Mouse (Mus musculus) midbrain, embryonic 14.5 days (tissue): ENCODE results near the gene Bend3. TPM values are rescaled to one million over a fixed set of nuclear protein-coding genes. Genes with fewer than 3 reads are reported as not detected.
A peak's percentile ranks its signal among the peaks of the same experiment; 100 is the strongest.

ENCODE experiments used
- ATAC-seq: fragments of 200-750 bp; cut with Nextera tagmentation; 2 replicates; pipeline ENCODE4 v1.8.0; 2017; ENCODE audit warnings: moderate number of reproducible peaks, moderate library complexity; ENCODE audit not compliant: low FRiP score, low TSS enrichment
- DNase-seq: peaks from one replicate; pipeline ENCODE4 v3.0.0-alpha.2; 2015
- H3K27ac ChIP-seq: fragments of 300-500 bp; sonication (generic); replicated peaks from 2 replicates; pipeline ENCODE4 v1.5.1; 2014; ENCODE audit warnings: mild to moderate bottlenecking, low read depth, low read length, moderate library complexity
- H3K27me3 ChIP-seq: fragments of 300-500 bp; sonication (generic); 2 replicates; pipeline ENCODE4 v1.6.1; 2014; ENCODE audit warnings: low read length, control low read depth, mixed read lengths; ENCODE audit not compliant: control insufficient read depth, insufficient read depth
- H3K36me3 ChIP-seq: fragments of 300-500 bp; sonication (generic); 2 replicates; pipeline ENCODE4 v1.6.1; 2014; ENCODE audit warnings: low read length, control low read depth; ENCODE audit not compliant: control insufficient read depth, insufficient read depth
- H3K4me1 ChIP-seq: fragments of 300-500 bp; sonication (generic); 2 replicates; pipeline ENCODE4 v1.6.1; 2014; ENCODE audit warnings: mild to moderate bottlenecking, antibody characterized with exemption, low read length, control low read depth; ENCODE audit not compliant: control insufficient read depth, insufficient read depth
- H3K4me2 ChIP-seq: fragments of 300-500 bp; sonication (generic); 2 replicates; pipeline ENCODE4 v1.6.1; 2014; ENCODE audit warnings: mild to moderate bottlenecking, low read length, moderate library complexity
- H3K4me3 ChIP-seq: fragments of 300-500 bp; sonication (generic); replicated peaks from 2 replicates; pipeline ENCODE4 v1.5.1; 2014; ENCODE audit warnings: low read depth, low read length
- H3K9ac ChIP-seq: fragments of 300-500 bp; sonication (generic); replicated peaks from 2 replicates; pipeline ENCODE4 v1.6.1; 2014; ENCODE audit warnings: mild to moderate bottlenecking, low read length, moderate library complexity
- H3K9me3 ChIP-seq: fragments of 300-500 bp; sonication (generic); 2 replicates; pipeline ENCODE4 v1.6.1; 2016; ENCODE audit warnings: low read length, control low read depth, mixed read lengths; ENCODE audit not compliant: control insufficient read depth
- WGBS: fragments of 180-500 bp; shearing (Covaris S2); extraction: QIAGEN DNeasy Blood & Tissue Kit; methylation state at CpG from one replicate; pipeline ENCODE4 v1.1.7; 2014; 5-methylcytosine and 5-hydroxymethylcytosine counted together
- polyA plus RNA-seq: library from polyadenylated mRNA; unstranded; fragments of >200 nt; fragmentation: Nextera tagmentation; extraction: Ambion mirVana; gene quantifications from 2 replicates; pipeline ENCODE4 v1.2.1, GENCODE M21; 2014

Bend3 gene
- polyA plus RNA-seq, 1 experiment from 2014 or later = 6.1 TPM

GRCm38 (mm10) chr10:43527283-43528269 is 48.9 kb downstream of the Bend3 start:
- H3K4me3 ChIP-seq = no peak overlapping the region
- H3K36me3 ChIP-seq = peaks cover 57% of the 10 kb centered on the region
- H3K4me2 ChIP-seq = 0 out of 2 replicates have a peak overlapping the region, but pooled peaks have one; percentile 11
- DNase-seq = peak; percentile 73
- H3K4me1 ChIP-seq = peaks cover 15% of the 10 kb centered on the region
- peak overlapping the region; percentile 93 for H3K27ac ChIP-seq
- WGBS = 20% methylated on average over 15 of the region's 15 CpGs
- ATAC-seq = peak; percentile 76
- peak overlapping the region; percentile 42 for H3K9ac ChIP-seq
- no peaks in the 10 kb centered on the region for H3K9me3 ChIP-seq
- H3K27me3 ChIP-seq = no peaks in the 10 kb centered on the region

DNA sequence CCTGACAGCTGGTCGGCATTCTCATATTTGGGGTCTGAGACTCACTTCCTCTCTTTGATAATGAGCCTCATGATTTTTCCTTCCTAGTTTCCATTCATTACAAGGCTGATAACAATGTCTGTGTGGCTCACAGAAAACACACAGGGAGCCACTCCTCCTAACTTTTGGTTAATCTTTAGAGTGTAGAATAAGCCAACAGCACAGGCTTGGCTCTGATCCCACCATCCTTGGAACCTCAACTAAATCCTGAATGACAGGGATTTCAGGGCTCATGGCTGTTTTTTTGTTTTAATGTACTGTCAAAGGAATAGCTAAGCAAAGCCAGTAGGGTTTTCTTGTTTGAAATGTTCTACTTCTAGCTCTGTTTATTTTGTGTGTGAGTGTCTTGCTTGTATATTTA is 55.8 kb downstream of the Bend3 start:
- Histone ChIP-seq H3K9ac (no peak overlapping the region), H3K36me3 (peaks cover 47% of the 10 kb centered on the region), H3K27me3 (no peaks in the 10 kb centered on the region), H3K4me2 (no peak overlapping the region), H3K4me3 (no peak overlapping the region), H3K27ac (no peak overlapping the region), H3K9me3 (no peaks in the 10 kb centered on the region), H3K4me1 (peaks cover under 1% of the 10 kb centered on the region)
- ATAC-seq = no peak
- no peak for DNase-seq
- 76% methylated on average over 1 of the region's 1 CpGs for WGBS

DNA sequence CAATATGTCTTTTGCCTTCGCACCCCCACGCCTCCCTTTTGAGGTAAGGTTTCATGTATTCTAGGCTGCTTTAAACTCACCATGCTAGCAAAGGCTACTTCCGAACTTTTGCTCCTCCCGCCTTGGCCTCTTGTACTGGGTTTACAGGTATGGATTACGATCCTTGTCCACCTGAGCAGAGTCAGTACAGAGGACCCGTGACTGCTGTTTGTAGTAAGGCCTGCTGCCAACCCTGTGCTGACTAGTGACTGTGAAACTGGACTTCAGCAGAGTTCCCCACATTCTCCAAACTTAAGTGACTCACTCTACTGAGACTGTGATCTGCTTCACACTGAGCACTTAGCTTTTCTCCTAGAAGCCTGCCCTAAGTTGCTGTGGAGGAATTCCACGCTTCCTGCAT is 59.0 kb downstream of the Bend3 start:
- Histone ChIP-seq H3K27ac (no peak overlapping the region), H3K9me3 (no peaks in the 10 kb centered on the region), H3K27me3 (no peaks in the 10 kb centered on the region), H3K4me3 (no peak overlapping the region), H3K36me3 (peaks cover 16% of the 10 kb centered on the region; the same call in 1 of the 2 replicates), H3K4me2 (no peak overlapping the region), H3K9ac (no peak overlapping the region), H3K4me1 (peaks cover 8% of the 10 kb centered on the region)
- no peak for ATAC-seq
- 97% methylated on average over 7 of the region's 7 CpGs for whole genome bisulfite sequencing
- DNase-seq = no peak

DNA sequence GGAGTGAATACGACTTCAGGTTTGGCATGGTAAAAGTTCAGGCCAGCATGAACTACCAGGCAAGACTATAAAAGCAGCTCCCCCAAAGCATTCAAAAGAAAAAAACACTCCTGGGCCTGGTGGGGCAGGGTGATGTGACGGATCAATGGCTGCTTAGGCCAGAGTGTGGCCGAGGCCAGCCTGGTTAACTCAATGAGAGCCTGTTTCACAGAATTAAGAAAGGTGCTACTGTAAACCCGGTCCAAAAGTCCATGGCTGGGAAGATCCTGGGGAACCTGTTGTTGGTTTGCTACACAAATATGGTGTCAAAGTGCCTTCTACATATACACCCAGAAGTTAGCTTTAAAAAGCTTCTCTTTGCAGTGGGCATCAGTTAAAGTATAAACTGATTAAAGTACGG is 60.2 kb downstream of the Bend3 start:
- H3K4me2 ChIP-seq = no peak overlapping the region
- H3K27me3 ChIP-seq = no peaks in the 10 kb centered on the region
- no peak overlapping the region for H3K4me3 ChIP-seq
- H3K9me3 ChIP-seq = no peaks in the 10 kb centered on the region
- H3K9ac ChIP-seq = no peak overlapping the region
- H3K27ac ChIP-seq = no peak overlapping the region
- no peak for ATAC-seq
- 90% methylated on average over 5 of the region's 5 CpGs for WGBS
- H3K4me1 ChIP-seq = peaks cover 8% of the 10 kb centered on the region
- no peak for DNase-seq
- H3K36me3 ChIP-seq = 0 out of 2 replicates have a peak, but pooled peaks cover 11% of the 10 kb centered on the region

- 0 out of 2 replicates have a peak, but pooled peaks cover 11% of the 10 kb centered on the region for H3K36me3 ChIP-seq
- WGBS = 25% methylated on average over 12 of the region's 12 CpGs
- ATAC-seq (no peak), DNase-seq (no peak)
- peak overlapping the region; percentile 64 for H3K4me3 ChIP-seq
- peaks cover 8% of the 10 kb centered on the region for H3K4me1 ChIP-seq
- H3K27ac ChIP-seq = peak overlapping the region; percentile 46; the same call in 1 of the 2 replicates
- peak overlapping the region; percentile 84 for H3K9ac ChIP-seq
- no peaks in the 10 kb centered on the region for H3K27me3 ChIP-seq
- no peaks in the 10 kb centered on the region for H3K9me3 ChIP-seq
- peak overlapping the region; percentile 58 for H3K4me2 ChIP-seq
These were observed 61.2 kb downstream of the Bend3 start for GRCm38 (mm10) chr10:43539746-43540310.

DNA sequence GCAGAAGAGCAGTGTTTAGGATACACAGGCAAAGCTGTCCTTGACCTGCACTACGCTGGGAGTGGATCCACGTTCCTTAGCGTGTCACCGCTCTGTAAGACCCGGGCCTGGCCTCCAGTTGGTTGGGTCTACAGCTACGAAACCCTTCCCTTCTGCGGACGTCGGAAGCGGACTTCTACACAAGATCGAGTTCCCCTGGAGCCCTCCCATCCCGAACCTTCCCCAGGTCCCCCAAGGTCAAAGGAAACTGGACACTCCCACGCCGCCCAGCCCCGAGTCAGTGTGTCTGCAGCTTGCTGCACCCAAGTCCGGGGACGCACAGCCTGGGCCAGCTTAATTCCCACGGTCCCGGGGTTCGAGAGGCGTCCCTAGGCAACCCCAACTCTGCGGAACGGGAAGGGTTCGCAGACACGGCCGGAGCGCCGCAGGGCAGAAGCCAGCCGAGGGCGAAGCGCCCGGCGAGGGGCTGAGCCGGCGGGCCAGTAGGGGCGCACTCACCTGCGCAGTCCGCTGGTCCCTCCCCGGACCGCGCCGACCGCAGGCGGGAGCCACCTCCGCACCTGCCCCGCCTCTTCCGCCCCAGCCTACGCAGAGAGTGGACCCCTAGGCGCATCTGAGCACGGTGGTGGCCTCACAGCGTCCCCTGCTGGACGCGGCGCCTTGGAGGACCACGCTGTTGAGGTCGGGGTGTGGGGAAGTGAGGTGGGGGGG is 62.0 kb downstream of the Bend3 start, which contains the start of gene 1700021F05Rik:
TSS of gene 1700021F05Rik (minus strand) at position 553 of the 711 bp plus-strand sequence.
- peak; percentile 98 for ATAC-seq
- 1% methylated on average over 56 of the region's 56 CpGs for WGBS
- Histone ChIP-seq H3K4me3 (peak within 1 kb of the TSS; percentile 64), H3K36me3 (0 out of 2 replicates have a peak, but pooled peaks cover 7% of the 10 kb centered on the region), H3K27me3 (no peaks in the 10 kb centered on the region), H3K9ac (peak within 1 kb of the TSS; percentile 84), H3K4me2 (peak within 1 kb of the TSS; percentile 58), H3K27ac (peak within 1 kb of the TSS; percentile 46; the same call in 1 of the 2 replicates), H3K9me3 (no peaks in the 10 kb centered on the region), H3K4me1 (peaks cover 8% of the 10 kb centered on the region)
- DNase-seq = peak; percentile 96

DNA sequence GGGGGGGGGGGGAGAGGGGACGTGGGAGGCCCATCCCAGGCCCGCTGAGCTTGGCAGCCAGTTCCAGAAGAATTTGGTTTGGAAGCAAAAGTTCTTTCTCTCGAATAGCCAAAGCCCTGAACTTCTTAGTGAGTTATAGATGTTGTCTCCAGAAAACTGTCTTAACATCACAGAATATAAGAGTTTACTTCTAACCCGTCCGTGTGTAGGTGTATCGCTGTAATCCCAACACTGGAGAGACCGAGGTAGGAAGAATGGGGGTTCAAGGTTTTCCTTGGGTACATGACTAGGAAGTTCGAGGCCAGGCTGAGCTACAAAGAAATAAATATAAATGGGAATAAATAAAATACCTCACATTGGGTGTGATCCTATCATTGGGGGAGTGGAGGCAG is 62.5 kb downstream of the Bend3 start:
- Histone ChIP-seq H3K9me3 (no peaks in the 10 kb centered on the region), H3K4me2 (peak overlapping the region; percentile 58), H3K27me3 (no peaks in the 10 kb centered on the region), H3K4me1 (peaks cover 8% of the 10 kb centered on the region), H3K9ac (no peak overlapping the region), H3K27ac (no peak overlapping the region), H3K36me3 (0 out of 2 replicates have a peak, but pooled peaks cover 1% of the 10 kb centered on the region), H3K4me3 (peak overlapping the region; percentile 64)
- 45% methylated on average over 8 of the region's 8 CpGs for WGBS
- no peak for DNase-seq
- no peak for ATAC-seq

- H3K9ac ChIP-seq = no peak overlapping the region
- no peaks in the 10 kb centered on the region for H3K27me3 ChIP-seq
- no peak overlapping the region for H3K4me3 ChIP-seq
- no peak overlapping the region for H3K4me2 ChIP-seq
- ATAC-seq = no peak
- no peaks in the 10 kb centered on the region for H3K4me1 ChIP-seq
- whole genome bisulfite sequencing = 64% methylated on average over 5 of the region's 5 CpGs
- no peak overlapping the region for H3K27ac ChIP-seq
- peak; percentile 7 for DNase-seq
- H3K36me3 ChIP-seq = no peaks in the 10 kb centered on the region
- no peaks in the 10 kb centered on the region for H3K9me3 ChIP-seq
These were observed 70.8 kb downstream of the Bend3 start for GRCm38 (mm10) chr10:43549411-43549810.
